Mouse (Mus musculus) left cerebral cortex, adult 6 months (tissue): Measurements from ENCODE around the gene Nectin2. TPM values are rescaled to one million over a fixed set of nuclear protein-coding genes. Genes with fewer than 3 reads are reported as not detected.

ENCODE experiments used
- long read RNA-seq, 2 experiments: library from polyadenylated mRNA; unstranded; transcript quantifications; one replicate each; pipeline ENCODE4 v2.0.0; 2019 to 2020
- polyA plus RNA-seq: library from polyadenylated mRNA; unstranded; fragments of <200 nt; fragmentation: Nextera tagmentation; gene quantifications from 2 replicates; pipeline ENCODE4 v1.2.3, GENCODE M21; 2021

The Nectin2 gene
- 5.5 and 5.7 TPM in 2 replicates for polyA plus RNA-seq
- long read RNA-seq, experiment 1, transcript Nectin2-201 (9 exons, 2,735 nt), result minor isoform, 6 of 43 reads
- long read RNA-seq, experiment 1, transcript Nectin2-202 (6 exons, 1,955 nt), result major isoform, 37 of 43 reads
- long read RNA-seq, experiment 1, partial matches to known transcripts, result 0 of 43 reads
- long read RNA-seq, experiment 1, other reads (novel, unspliced or antisense), result 0 of 43 reads
- long read RNA-seq, experiment 2, transcript Nectin2-202 (6 exons, 1,955 nt), result major isoform, 6 of 6 reads
- long read RNA-seq, experiment 2, partial matches to known transcripts, result 0 of 6 reads
- long read RNA-seq, experiment 2, other reads (novel, unspliced or antisense), result 0 of 6 reads

DNA sequence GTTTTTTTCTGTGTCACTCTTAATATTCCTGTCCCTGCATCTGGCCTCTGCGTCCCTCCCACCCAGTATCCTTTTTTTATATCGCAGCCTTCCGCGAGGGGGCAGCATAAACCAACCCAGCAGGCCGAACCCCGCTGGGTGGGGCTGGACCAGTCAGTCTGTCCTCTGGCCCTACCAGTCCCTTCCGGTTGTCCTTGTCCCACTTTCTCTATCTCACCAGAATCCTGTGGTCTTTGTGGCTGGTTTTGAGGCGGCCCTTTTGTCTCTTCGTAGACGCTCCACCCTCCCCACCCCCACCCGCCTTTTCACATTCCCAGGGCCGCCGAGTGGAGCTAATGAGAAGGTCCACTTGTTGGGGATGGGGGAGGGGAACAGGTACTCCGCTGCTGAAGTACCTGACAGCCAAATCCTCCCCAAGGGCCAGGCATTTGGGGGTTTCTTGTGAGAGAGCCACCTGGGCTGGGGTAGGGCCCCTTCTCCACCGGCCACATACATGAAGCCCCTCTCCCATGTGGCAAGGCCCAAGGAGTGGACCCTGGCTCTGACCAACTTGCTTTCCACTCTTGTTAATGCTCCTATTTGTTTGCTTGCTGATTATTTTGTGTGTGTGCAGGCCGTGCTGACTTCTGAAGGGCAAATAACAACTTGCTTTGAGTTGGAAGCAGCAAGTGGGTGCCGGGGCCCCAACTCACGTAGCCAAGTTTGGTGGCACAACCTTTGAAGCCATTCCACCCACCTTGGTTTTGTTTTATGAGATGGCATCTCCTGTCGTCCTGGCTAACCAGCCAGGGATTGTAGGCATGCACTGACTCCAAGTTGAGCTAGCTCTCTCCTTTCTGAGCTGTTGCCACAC, at the start of gene Nectin2:
Gene Nectin2, minus strand, starts transcription at position 267 of the 853 bp plus-strand sequence.

GRCm38 (mm10) chr7:19796697-19797588, 46.7 kb upstream of the Nectin2 start, which contains the start of gene Cblc:
TSS of gene Cblc (minus strand) at chr7:19796809.

GRCm38 (mm10) chr7:19770984-19771391, 20.7 kb upstream of the Nectin2 start, which contains the start of gene Bcam:
TSS of gene Bcam (minus strand) at chr7:19771016.

GRCm38 (mm10) chr7:19715239-19716054, 34.8 kb downstream of the Nectin2 start, which contains the start of gene Tomm40:
TSS of gene Tomm40 (minus strand) at chr7:19715438.

GRCm38 (mm10) chr7:19698907-19699826, 51.1 kb downstream of the Nectin2 start, which contains the start of gene Apoe:
TSS of gene Apoe (minus strand) at chr7:19699188.

GRCm38 (mm10) chr7:19691873-19692865, 58.1 kb downstream of the Nectin2 start, which contains the start of gene Apoc1:
TSS of gene Apoc1 (minus strand) at chr7:19692660.

GRCm38 (mm10) chr7:19681202-19681694, 69.0 kb downstream of the Nectin2 start, which contains the start of the genes Gm44805 and Apoc4:
TSS of gene Gm44805 (minus strand) at chr7:19681423.
TSS of gene Apoc4 (minus strand) at chr7:19681479.

GRCm38 (mm10) chr7:19677872-19678271, 72.4 kb downstream of the Nectin2 start, which contains the start of gene Apoc2:
TSS of gene Apoc2 (minus strand) at chr7:19677941.

Other genes with a start within 250 kb of the Nectin2 start
- gene Bloc1s3, start 242.1 kb downstream of the Nectin2 start, polyA plus RNA-seq, result 3.6 and 3.8 TPM in 2 replicates
- gene Trappc6a, start 242.1 kb downstream of the Nectin2 start, polyA plus RNA-seq, result 37.7 and 37.9 TPM in 2 replicates
- 1.3 and 2.3 TPM in 2 replicates for gene Nkpd1, start 232.6 kb downstream of the Nectin2 start, polyA plus RNA-seq
- 2.7 and 31.4 TPM in 2 replicates for gene Ppp1r37, start 187.4 kb downstream of the Nectin2 start, polyA plus RNA-seq
- gene Zfp296, start 173.2 kb downstream of the Nectin2 start, polyA plus RNA-seq, result 3.1 and 3.6 TPM in 2 replicates
- 140 and 141 TPM in 2 replicates for gene Gemin7, start 172.9 kb downstream of the Nectin2 start, polyA plus RNA-seq
- gene Clasrp, start 146.0 kb downstream of the Nectin2 start, polyA plus RNA-seq, result 9.7 and 15.1 TPM in 2 replicates
- gene Relb, start 121.0 kb downstream of the Nectin2 start, polyA plus RNA-seq, result 5.7 and 8.2 TPM in 2 replicates
- gene Clptm1, start 85.5 kb downstream of the Nectin2 start, polyA plus RNA-seq, result 86.9 and 119 TPM in 2 replicates
- not detected in 2 replicates for gene Apoc2, start 72.5 kb downstream of the Nectin2 start, polyA plus RNA-seq
- not detected in 2 replicates for gene Gm44805, start 69.1 kb downstream of the Nectin2 start, polyA plus RNA-seq
- gene Apoc4, start 69.0 kb downstream of the Nectin2 start, polyA plus RNA-seq, result not detected in 2 replicates
- 1.7 and 5.7 TPM in 2 replicates for gene Apoc1, start 57.8 kb downstream of the Nectin2 start, polyA plus RNA-seq
- 7,501 and 8,830 TPM in 2 replicates for gene Apoe, start 51.3 kb downstream of the Nectin2 start, polyA plus RNA-seq
- gene Tomm40, start 35.0 kb downstream of the Nectin2 start, polyA plus RNA-seq, result 148 and 163 TPM in 2 replicates
- gene Bcam, start 20.5 kb upstream of the Nectin2 start, polyA plus RNA-seq, result 6.3 and 14.9 TPM in 2 replicates
- gene Cblc, start 46.3 kb upstream of the Nectin2 start, polyA plus RNA-seq, result 0.18 TPM in 1 of 2 replicates, not detected in the other
- 0.25 and 0.68 TPM in 2 replicates for gene Bcl3, start 72.3 kb upstream of the Nectin2 start, polyA plus RNA-seq
- 3.5 and 4.1 TPM in 2 replicates for gene Gm19345, start 101.5 kb upstream of the Nectin2 start, polyA plus RNA-seq
- 0.09 TPM in 1 of 2 replicates, not detected in the other for gene Ceacam16, start 110.8 kb upstream of the Nectin2 start, polyA plus RNA-seq
- not detected in 2 replicates for gene Ceacam19, start 137.5 kb upstream of the Nectin2 start, polyA plus RNA-seq
- gene Pvr, start 170.7 kb upstream of the Nectin2 start, polyA plus RNA-seq, result 1.2 and 1.4 TPM in 2 replicates
- gene Igsf23, start 200.3 kb upstream of the Nectin2 start, polyA plus RNA-seq, result not detected in 2 replicates
- 0.13 TPM in 1 of 2 replicates, not detected in the other for gene Ceacam20, start 214.9 kb upstream of the Nectin2 start, polyA plus RNA-seq
- gene Nlrp9b, start 241.0 kb upstream of the Nectin2 start, polyA plus RNA-seq, result not detected in 2 replicates